Mouse (Mus musculus): ENCODE measurements at regions not wholly inside any gene's neighbourhood (a gene's known extent, or its start where the extent isn't known, plus 50 kb on each side); places are given as distances from the start of the nearest gene placed in this dataset.

DNA sequence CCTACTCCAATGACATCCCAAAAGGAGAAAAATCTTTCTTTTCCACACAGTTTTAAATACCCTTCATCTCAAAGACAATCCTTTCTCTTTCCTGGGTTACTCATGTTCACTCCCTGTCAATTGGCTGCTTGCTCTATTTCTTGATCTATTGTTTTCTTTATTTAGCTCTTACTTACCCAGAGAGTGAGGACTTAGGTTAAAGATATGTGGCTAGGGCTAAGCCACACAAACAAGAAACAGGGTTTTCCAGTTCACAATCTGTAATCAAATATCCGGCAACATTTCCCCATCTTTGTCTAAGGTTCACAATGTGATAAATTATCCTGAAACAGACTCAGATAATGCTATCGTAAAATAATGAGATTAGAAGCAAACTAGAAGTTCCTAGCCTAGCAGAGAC lies 563.9 kb downstream of the Brinp3 start:
- TF ChIP-seq ETS1 (IDR thresholded peaks at IDR 0.05; ENCODE audit: low read depth, low read length): no peak
- TF ChIP-seq ZKSCAN1 (IDR thresholded peaks at IDR 0.05; ENCODE audit: low read depth, low read length): no peak
- no peak for TF ChIP-seq CHD2 (IDR thresholded peaks at IDR 0.05; ENCODE audit: low read length)
- TF ChIP-seq USF2 (IDR thresholded peaks at IDR 0.05; ENCODE audit: borderline replicate concordance in 1 of 2, insufficient read depth in 1 of 2, low read depth in 1 of 2, low read length in 2 of 2): no peak
- TF ChIP-seq GATA1 (IDR thresholded peaks at IDR 0.05; ENCODE audit: low read depth, low read length): no peak
- no peak for TF ChIP-seq CTCF (IDR thresholded peaks at IDR 0.05 in 2 of 3, conservative IDR thresholded peaks at IDR 0.05 in 1 of 3; ENCODE audit: control insufficient read depth in 1 of 3, insufficient read depth in 1 of 3, low read depth in 2 of 3, low read length in 3 of 3, poor library complexity in 1 of 3, severe bottlenecking in 1 of 3)
- no peak for TF ChIP-seq POLR2A (IDR thresholded peaks at IDR 0.05; ENCODE audit: control insufficient read depth in 1 of 2, insufficient read depth in 1 of 2, low read depth in 1 of 2, low read length in 2 of 2, poor library complexity in 1 of 2)
- no peak for TF ChIP-seq MAFK (IDR thresholded peaks at IDR 0.05; ENCODE audit: borderline replicate concordance, low read depth, low read length)
- no peak for TF ChIP-seq GABPA (IDR thresholded peaks at IDR 0.05; ENCODE audit: low read depth, low read length)
- TF ChIP-seq TCF12 (IDR thresholded peaks at IDR 0.05; ENCODE audit: low read depth, low read length): no peak
- no peak for TF ChIP-seq ZNF384 (IDR thresholded peaks at IDR 0.05; ENCODE audit: low read depth, low read length)
- no peak for TF ChIP-seq EP300 (IDR thresholded peaks at IDR 0.05; ENCODE audit: low read depth in 1 of 2, low read length in 2 of 2)
- no peak for TF ChIP-seq USF1 (IDR thresholded peaks at IDR 0.05; ENCODE audit: low read depth, low read length)
- no peak for TF ChIP-seq MAX (IDR thresholded peaks at IDR 0.05; ENCODE audit: low read length)

Data from MEL (cell line).